Mouse (Mus musculus) stomach, embryonic 14.5 days (tissue): ENCODE data around the gene Ncoa6. TPM values are rescaled to one million over a fixed set of nuclear protein-coding genes. Genes with fewer than 3 reads are reported as not detected.

Source experiments
- ATAC-seq: fragments of 200-750 bp; cut with Nextera tagmentation; 2 replicates; pipeline ENCODE4 v1.8.0; 2017; ENCODE audit warnings: low read depth, moderate TSS enrichment; ENCODE audit not compliant: insufficient number of reproducible peaks, insufficient read depth, low FRiP score
- H3K27ac ChIP-seq: fragments of 300-500 bp; sonication (generic); 2 replicates; pipeline ENCODE4 v1.5.1; 2014; ENCODE audit warnings: mild to moderate bottlenecking, low read length, moderate library complexity, mixed read lengths
- H3K27me3 ChIP-seq: fragments of 300-500 bp; sonication (generic); 2 replicates; pipeline ENCODE4 v1.6.1; 2014; ENCODE audit warnings: low read length, control low read depth, mixed read lengths; ENCODE audit not compliant: control insufficient read depth, insufficient read depth
- H3K36me3 ChIP-seq: fragments of 300-500 bp; sonication (generic); 2 replicates; pipeline ENCODE4 v1.6.1; 2014; ENCODE audit warnings: mild to moderate bottlenecking, control low read depth, low read length, moderate library complexity, mixed read lengths; ENCODE audit not compliant: control insufficient read depth, insufficient read depth
- H3K4me1 ChIP-seq: fragments of 300-500 bp; sonication (generic); 2 replicates; pipeline ENCODE4 v1.6.1; 2014; ENCODE audit warnings: low read length, control low read depth, mixed read lengths; ENCODE audit not compliant: control insufficient read depth, insufficient read depth
- H3K4me2 ChIP-seq: fragments of 300-500 bp; sonication (generic); replicated peaks from 2 replicates; pipeline ENCODE4 v1.6.1; 2014; ENCODE audit warnings: low read depth, low read length, control low read depth
- H3K4me3 ChIP-seq: fragments of 300-500 bp; sonication (generic); 2 replicates; pipeline ENCODE4 v1.5.1; 2014; ENCODE audit warnings: low read depth, low read length, control low read depth
- H3K9ac ChIP-seq: fragments of 300-500 bp; sonication (generic); replicated peaks from 2 replicates; pipeline ENCODE4 v1.6.1; 2014; ENCODE audit warnings: low read depth, mild to moderate bottlenecking, control low read depth, low read length, moderate library complexity, mixed read lengths
- H3K9me3 ChIP-seq: fragments of 300-500 bp; sonication (generic); 2 replicates; pipeline ENCODE4 v1.6.1; 2016; ENCODE audit warnings: low read depth, low read length, control low read depth; ENCODE audit not compliant: control insufficient read depth
- WGBS: fragments of 180-500 bp; shearing (Covaris S2); extraction: QIAGEN DNeasy Blood & Tissue Kit; methylation state at CpG from one replicate; pipeline ENCODE4 v1.1.7; 2014; 5-methylcytosine and 5-hydroxymethylcytosine counted together
- polyA plus RNA-seq: library from polyadenylated mRNA; unstranded; fragments of >200 nt; fragmentation: Nextera tagmentation; extraction: Ambion mirVana; gene quantifications from 2 replicates; pipeline ENCODE4 v1.2.1, GENCODE M21; 2014

Ncoa6 gene
- polyA plus RNA-seq, 1 experiment from 2014 or later = 35.6 TPM

DNA sequence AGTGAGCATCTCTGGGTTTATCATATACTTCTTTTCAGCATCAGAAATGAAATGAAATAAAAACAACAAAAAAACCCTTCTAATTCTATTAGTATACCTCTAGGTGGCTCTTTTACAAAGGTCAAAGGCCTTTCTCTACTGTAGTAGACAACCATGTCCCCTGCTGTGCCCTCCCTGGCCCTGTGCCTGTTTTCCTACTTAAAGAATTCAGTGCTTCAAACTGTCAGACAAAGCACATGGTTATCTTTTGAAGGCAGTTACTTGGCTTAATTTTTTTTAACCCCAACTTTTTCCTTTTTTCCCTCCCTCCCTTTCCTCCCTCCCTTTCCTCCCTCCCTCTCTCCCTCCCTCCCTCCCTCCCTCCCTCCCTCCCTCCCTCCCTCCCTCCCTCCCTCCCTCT is 73.4 kb downstream of the Ncoa6 start:
- peaks cover 43% of the 10 kb centered on the region for H3K36me3 ChIP-seq
- no peak overlapping the region for H3K27ac ChIP-seq
- H3K9me3 ChIP-seq = no peaks in the 10 kb centered on the region
- no peaks in the 10 kb centered on the region for H3K4me1 ChIP-seq
- no peaks in the 10 kb centered on the region for H3K27me3 ChIP-seq
- H3K4me2 ChIP-seq = no peak overlapping the region
- ATAC-seq = no peak
- no peak overlapping the region for H3K4me3 ChIP-seq
- H3K9ac ChIP-seq = no peak overlapping the region

DNA sequence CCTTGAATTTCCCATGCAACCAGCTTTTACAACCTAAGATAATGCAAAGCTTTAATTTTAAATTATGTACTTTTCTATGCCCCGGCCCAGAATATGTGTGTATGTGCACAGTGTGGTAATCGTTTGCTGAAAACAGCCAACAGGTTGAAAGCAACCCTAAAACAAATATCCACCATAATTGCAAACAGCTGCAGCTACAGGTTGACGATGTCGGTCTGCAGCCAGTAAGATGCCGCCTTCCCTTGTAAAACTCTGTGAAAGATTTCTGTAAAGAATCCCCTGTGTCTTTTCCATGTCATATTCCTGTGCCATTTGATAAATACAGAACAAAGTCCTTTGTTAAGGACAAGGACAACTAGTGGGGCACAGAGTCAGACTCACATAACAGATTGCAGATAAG is 79.1 kb downstream of the Ncoa6 start:
- WGBS = 80% methylated on average over 5 of the region's 5 CpGs
- no peak for ATAC-seq
- H3K36me3 ChIP-seq = peaks cover 51% of the 10 kb centered on the region

DNA sequence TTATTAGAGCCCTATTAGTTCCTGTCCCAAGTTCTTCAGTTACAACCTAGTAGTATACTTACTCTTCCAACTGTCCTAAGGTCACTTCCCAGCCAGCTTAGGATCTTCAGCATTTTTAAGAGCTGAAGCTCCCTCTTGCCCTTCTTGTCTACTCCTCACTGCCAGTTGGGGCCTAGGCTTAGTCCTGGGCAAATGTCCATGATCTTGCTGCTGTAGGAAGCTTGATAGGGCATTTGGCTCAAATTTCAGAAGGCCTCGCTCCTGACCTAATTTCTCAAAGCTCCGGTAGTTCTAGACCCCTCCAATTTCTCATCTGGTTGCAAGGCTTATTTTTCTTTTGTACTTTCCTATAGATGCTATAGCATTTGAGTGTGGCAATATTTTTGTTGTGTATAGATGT is 85.1 kb downstream of the Ncoa6 start:
- Histone ChIP-seq H3K27me3 (no peaks in the 10 kb centered on the region), H3K4me2 (no peak overlapping the region), H3K4me1 (no peaks in the 10 kb centered on the region), H3K9me3 (no peaks in the 10 kb centered on the region), H3K4me3 (no peak overlapping the region), H3K36me3 (peaks cover 32% of the 10 kb centered on the region), H3K27ac (no peak overlapping the region), H3K9ac (no peak overlapping the region)
- no peak for ATAC-seq
- 95% methylated on average over 2 of the region's 2 CpGs for WGBS

More for the DNA sequence above, 79.1 kb downstream of the Ncoa6 start:
- Histone ChIP-seq H3K9ac (no peak overlapping the region), H3K4me3 (no peak overlapping the region), H3K4me1 (no peaks in the 10 kb centered on the region), H3K27ac (no peak overlapping the region), H3K27me3 (no peaks in the 10 kb centered on the region), H3K9me3 (no peaks in the 10 kb centered on the region), H3K4me2 (no peak overlapping the region)

DNA sequence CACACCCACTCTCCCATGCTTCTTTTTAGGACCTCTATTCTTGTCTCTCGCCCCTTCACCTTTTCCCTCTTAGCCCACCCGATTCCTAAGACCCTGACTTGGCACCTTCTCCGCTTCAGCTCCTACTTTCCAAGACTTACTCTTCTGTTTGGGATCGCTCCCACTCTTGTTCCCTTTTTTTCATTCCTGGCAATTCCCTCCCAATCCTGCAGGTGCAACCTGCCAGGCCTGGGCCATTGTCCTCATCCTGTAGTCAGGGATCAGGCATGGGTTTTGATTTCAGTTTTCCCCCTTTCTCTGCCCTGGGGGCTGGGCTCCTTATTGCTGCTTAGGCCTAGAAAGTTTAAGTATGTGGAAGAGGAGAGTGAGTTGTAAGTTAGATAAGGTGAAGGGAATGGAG is 86.6 kb downstream of the Ncoa6 start:
- Histone ChIP-seq H3K27ac (no peak overlapping the region), H3K4me3 (no peak overlapping the region), H3K4me2 (no peak overlapping the region), H3K4me1 (peaks cover 4% of the 10 kb centered on the region; the same call in 1 of the 2 replicates), H3K36me3 (peaks cover 32% of the 10 kb centered on the region), H3K27me3 (no peaks in the 10 kb centered on the region), H3K9me3 (no peaks in the 10 kb centered on the region), H3K9ac (no peak overlapping the region)
- 62% methylated on average over 4 of the region's 4 CpGs for WGBS
- no peak for ATAC-seq

DNA sequence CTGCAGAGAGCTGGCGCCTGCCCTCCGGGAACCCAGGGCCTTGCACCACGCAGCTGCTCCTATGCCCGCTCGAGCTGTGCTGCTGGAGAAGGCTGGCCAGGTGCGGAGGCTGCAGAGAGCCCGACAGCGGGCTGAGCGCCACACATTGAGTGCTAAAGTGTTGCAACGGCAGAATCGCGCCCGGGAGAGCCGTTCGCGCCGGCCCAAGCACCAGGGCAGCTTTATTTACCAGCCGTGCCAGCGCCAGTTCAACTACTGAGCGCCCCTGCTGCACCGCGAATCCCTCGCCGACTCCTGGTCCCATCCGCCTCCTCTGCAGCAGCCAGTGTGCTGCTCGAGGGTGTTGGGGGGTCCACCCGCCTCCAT is 87.2 kb downstream of the Ncoa6 start:
- Histone ChIP-seq H3K27ac (no peak overlapping the region), H3K4me1 (peaks cover 4% of the 10 kb centered on the region; the same call in 1 of the 2 replicates), H3K4me3 (no peak overlapping the region), H3K4me2 (no peak overlapping the region), H3K9me3 (no peaks in the 10 kb centered on the region), H3K27me3 (no peaks in the 10 kb centered on the region), H3K36me3 (peaks cover 31% of the 10 kb centered on the region), H3K9ac (no peak overlapping the region)
- ATAC-seq = no peak
- WGBS = 24% methylated on average over 27 of the region's 27 CpGs

DNA sequence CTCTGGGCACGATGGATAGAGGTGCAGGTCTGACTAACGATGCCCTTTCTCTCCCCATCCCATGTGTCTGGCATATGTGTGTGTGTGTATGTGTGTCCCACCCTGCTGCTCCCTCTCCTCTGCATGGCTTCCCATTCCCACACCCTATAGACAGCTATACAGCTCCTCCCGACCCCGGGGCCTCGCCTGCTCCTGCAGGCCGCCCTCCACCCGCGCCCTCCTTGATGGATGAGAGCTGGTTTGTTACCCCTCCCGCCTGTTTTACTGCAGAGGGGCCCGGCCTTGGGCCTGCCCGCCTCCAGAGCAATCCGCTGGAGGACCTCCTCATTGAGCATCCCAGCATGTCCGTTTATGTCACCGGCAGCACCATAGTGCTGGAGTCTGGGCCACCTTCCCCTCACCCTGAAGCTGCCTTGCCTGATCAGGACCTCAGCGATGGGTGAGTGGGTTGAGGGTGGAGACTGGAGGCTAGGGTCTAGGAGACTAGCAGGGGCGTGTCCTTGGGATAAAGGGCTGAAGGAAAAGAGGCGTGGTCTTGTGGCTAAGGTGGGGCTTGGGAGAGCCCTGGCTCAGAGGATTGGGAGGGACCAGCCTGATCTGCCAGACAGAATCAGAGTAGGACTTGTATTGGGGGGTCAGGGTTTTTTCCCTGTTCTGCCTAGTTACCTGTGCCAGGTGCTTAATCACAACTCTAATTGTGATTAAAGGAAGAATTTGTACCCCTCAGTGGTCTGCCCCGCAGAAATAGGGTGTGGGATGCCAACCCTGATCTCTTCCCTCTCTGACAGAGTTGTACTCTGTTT is 87.8 kb downstream of the Ncoa6 start:
- H3K27me3 ChIP-seq = no peaks in the 10 kb centered on the region
- H3K4me2 ChIP-seq = no peak overlapping the region
- no peak for ATAC-seq
- H3K27ac ChIP-seq = no peak overlapping the region
- H3K4me1 ChIP-seq = peaks cover 4% of the 10 kb centered on the region; the same call in 1 of the 2 replicates
- H3K9me3 ChIP-seq = no peaks in the 10 kb centered on the region
- 50% methylated on average over 18 of the region's 18 CpGs for whole genome bisulfite sequencing
- peaks cover 25% of the 10 kb centered on the region for H3K36me3 ChIP-seq
- no peak overlapping the region for H3K4me3 ChIP-seq
- no peak overlapping the region for H3K9ac ChIP-seq

DNA sequence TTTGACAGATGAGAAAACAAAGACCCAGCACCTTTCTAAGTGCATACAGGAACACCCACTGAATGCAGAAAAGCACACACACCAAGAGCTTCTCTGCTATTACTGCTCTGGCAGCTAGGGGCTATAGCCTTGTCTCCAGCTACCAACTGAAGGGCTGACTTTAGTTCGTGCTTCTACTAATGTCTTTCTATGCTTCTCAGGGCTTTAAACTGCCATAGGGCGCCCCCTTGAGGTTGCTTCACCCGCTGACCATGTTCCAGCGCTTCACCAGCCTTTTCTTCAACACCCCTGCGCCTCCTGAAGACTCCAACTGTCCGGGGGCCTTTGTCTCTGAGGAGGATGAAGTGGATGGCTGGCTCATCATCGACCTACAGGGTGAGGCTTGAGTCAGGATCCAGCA is 88.6 kb downstream of the Ncoa6 start:
- Histone ChIP-seq H3K9ac (no peak overlapping the region), H3K27ac (no peak overlapping the region), H3K27me3 (no peaks in the 10 kb centered on the region), H3K4me2 (no peak overlapping the region), H3K36me3 (peaks cover 18% of the 10 kb centered on the region), H3K9me3 (no peaks in the 10 kb centered on the region), H3K4me1 (peaks cover 7% of the 10 kb centered on the region; the same call in 1 of the 2 replicates), H3K4me3 (no peak overlapping the region)
- whole genome bisulfite sequencing = 35% methylated on average over 7 of the region's 7 CpGs
- ATAC-seq = no peak

DNA sequence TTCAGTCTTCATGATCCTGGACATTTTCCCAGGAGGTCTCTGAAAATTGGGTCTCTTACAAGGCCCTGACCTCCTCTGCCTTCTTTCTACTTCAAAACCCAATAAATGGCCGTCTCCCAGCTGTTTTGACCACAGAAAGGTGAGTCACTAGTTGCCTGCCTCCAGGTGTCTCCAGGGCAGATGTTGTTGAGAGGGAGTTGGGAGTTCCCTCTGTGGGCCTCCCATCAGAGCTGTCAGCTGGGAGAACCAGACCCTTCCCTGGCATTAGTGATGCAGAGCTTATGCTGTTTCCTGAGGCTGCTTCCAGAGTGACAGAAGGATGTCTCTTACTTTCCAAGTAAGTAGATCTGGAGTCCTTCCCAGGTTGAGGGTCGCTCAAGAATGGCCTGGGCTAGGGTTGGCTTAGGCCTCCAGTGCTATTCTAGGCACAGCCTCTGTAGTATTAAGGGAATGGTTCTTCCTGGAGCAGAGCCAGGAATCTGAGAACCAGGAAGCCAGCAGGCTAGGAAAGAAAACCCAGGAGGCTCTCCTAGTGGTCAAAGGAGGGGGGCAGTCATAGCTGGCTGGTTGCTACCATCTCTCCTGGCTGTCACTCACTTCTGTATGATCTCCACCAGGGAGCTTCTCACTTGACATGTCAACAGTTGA is 90.8 kb downstream of the Ncoa6 start:
- WGBS = 78% methylated on average over 2 of the region's 2 CpGs
- Histone ChIP-seq H3K4me3 (no peak overlapping the region; the same call in 1 of the 2 replicates), H3K27ac (no peak overlapping the region), H3K27me3 (no peaks in the 10 kb centered on the region), H3K36me3 (peaks cover under 1% of the 10 kb centered on the region; the same call in 1 of the 2 replicates), H3K9ac (no peak overlapping the region), H3K4me2 (peak overlapping the region; percentile 86; the same call in 1 of the 2 replicates), H3K9me3 (no peaks in the 10 kb centered on the region), H3K4me1 (peaks cover 7% of the 10 kb centered on the region; the same call in 1 of the 2 replicates)
- no peak for ATAC-seq
